Mouse (Mus musculus) left cerebral cortex, postnatal 14 days (tissue): ENCODE data around the gene A430078G23Rik. TPM values are rescaled to one million over a fixed set of nuclear protein-coding genes. Genes with fewer than 3 reads are reported as not detected.
"Not testable (repeated sequence)": the region's sequence is repeated elsewhere in the genome, so short reads cannot be mapped to it uniquely, and the experiment has no call there.

Experiments
- DNase-seq, 2 experiments: peaks; one replicate each; pipeline ENCODE4 v3.0.0; 2021 to 2022; ENCODE audit warnings: low spot score in 2 of 2, mixed read lengths in 1 of 2
- intact Hi-C: fragments of 180-260 bp; cut with DNase I; formaldehyde crosslinking; loops from one replicate; pipeline ENCODE4 v1.15.1; 2025
- long read RNA-seq, 2 experiments: library from polyadenylated mRNA; stranded (forward); transcript quantifications; one replicate each; pipeline ENCODE4 v2.0.0; 2021
- total RNA-seq, 2 experiments: library from RNA; stranded (reverse); gene quantifications; 2 replicates each; pipeline ENCODE4 v1.2.3; 2021

The A430078G23Rik gene
- total RNA-seq = not detected
- long read RNA-seq, experiment 1 = 0 reads
- long read RNA-seq, experiment 2 = 0 reads

DNA sequence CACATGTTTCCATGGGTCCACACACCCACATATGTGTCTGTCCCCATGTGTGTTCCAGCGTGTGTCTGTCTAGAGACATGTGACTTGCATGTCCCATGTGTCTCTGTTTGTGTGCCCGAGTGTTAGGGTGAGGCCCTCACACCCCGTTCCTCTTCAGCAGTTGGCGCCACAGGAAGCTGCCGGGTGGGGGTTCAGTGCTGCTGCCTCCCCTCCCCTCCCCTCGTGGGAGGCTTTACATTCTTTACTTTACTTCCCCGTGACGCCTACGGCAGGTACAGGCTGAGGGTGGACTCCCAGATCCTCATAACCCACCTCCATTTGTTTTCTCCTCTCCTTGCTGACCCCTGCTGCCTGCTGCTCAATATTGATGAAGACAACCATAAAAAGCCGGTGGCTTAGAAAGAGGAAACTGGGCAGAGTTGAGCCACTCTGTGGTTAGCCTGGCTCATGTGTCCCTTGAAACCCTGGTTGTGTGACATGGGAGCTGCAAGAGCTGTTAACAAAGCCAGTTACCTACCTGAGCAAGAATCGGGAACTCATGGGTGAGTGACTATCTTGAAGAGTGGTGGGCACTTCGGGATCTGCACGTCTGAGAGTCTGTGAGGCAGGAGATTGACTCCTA lies at the start of gene A430078G23Rik:
Gene A430078G23Rik, plus strand, starts transcription at position 227 of the 622 bp plus-strand sequence.
- no peak for DNase-seq
- intact Hi-C loops = loop anchor here (10.0 kb wide), 1 partner anchor 102 kb away; no protein-coding TSS in a partner anchor

DNA sequence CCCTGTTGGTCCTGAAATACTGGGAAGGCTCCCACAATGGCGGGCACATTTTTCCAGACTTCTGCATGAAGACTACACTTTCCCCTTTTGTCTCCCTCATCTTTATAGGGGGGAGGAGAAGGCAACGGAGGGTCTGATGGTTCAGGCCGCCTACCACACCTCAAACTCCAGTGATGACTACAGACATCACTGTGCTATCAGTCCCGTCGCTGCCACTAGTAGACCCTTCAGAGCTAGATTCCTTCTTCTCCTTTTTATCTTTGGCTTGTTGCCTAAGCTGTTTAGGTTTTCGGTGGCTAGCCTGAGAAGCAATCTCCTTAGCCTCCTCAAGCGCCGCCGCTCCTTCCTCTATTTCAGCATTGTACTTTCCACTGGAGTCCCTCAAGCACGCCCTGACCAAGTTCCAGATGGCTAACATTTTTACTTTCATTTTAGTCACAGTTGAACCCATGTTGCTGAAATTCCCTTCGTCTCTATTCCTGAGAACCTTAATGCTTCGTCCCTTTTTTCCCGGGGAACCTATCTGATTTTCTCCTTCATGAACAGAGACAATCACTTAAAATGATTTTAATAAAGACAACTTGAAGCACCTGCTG lies 44.9 kb upstream of the A430078G23Rik start:
- peak in 1 of 2 experiments; percentile 41 for DNase-seq
- intact Hi-C loops = not testable (repeated sequence)

DNA sequence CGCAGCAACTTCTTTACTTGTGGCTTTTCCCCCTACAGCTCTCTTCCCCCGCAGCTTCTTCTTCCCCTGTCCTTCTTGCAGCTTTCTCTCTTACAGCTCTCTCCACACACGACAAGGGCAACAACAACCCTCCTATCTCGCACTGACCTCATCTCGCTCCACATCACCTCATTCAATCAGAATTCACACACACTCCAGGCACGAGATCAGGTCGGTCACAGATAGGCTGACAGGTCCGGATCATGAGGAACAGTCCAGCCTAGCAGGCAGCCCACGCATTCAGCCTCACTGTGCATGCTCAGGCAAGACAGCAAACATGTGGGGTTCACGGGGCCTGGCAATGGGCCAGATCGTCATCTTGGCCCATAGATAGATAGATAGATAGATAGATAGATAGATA lies 43.6 kb upstream of the A430078G23Rik start:
- peak in 1 of 2 experiments; percentile 13 for DNase-seq
- intact Hi-C loops = no loop called here

DNA sequence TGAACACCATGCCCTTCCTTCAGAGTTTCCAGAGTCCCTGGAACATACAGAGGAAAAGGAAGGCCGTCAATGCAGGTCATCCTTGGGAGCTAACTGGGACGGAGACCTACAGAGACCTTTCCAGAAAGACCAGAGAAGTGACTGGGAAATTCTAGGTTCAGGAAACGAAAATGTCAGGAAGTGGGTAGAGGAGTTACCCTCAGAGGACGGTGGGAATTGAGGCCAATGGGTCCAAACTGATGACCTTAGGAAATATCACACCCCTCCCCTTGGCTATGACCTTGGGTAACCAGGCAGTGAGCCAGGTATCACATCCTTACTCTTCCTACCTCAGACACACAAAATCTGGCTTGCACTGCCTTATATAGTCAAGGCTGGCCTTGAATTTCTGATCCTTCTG lies 41.7 kb upstream of the A430078G23Rik start:
- DNase-seq = no peak
- intact Hi-C loops = no loop called here

DNA sequence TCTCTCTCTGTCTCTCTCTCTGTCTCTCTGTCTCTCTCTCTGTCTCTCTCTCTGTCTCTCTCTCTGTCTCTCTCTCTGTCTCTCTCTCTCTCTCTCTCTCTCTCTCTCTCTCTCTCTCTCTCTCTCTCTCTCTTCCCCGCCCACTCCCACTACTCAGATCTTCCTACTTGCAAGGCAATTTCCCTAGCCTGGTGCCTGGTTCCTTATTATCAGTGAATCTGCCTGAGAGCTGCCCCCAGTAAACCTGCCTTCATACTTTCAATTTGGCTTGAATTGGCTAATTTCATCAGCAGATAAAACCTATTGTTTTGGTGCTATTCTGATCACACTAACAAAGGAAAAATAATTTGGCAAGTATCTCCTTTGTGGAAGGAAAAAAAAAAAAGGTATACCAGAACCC lies 39.8 kb upstream of the A430078G23Rik start:
- DNase-seq, intact Hi-C loops: not testable (repeated sequence)

DNA sequence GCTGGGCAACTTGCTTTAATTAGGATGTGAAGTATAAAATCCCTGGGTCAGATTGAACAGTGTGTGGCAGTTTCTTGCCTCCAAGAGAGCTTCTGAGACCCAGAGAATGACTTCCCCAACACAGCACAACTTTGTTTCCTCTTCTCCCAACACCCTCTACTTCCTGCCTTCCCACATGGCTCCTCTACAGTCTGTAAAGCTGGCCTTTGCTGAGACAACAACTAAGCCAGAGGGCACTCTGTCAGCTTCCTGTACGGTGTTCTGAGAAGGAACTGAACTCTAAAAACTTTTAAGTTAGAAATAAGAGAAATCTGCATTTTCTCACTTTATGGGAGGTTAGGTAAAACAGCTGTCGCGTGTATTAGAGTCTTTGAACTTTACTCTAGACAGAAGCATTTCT lies 39.4 kb upstream of the A430078G23Rik start:
- no peak for DNase-seq
- intact Hi-C loops = no loop called here

DNA sequence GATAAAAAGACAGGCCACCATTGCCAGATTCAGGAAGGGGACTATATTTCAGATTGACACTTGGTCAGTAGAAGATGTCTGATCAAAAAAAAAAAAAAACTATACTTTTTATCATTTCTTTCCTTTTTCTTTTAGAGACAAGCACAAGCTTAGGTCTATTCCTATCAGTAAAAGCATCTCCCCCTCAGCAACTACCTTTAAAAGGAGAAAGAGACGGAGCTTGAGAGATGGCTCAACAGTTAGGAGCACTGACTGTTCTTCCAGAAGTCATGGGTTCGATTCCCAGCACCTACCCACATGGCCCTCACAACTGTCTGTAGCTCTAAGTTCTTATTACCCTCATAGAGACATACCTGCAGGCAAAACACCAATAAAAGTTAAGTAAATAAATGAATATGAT lies 38.9 kb upstream of the A430078G23Rik start:
- no peak for DNase-seq
- intact Hi-C loops = no loop called here

DNA sequence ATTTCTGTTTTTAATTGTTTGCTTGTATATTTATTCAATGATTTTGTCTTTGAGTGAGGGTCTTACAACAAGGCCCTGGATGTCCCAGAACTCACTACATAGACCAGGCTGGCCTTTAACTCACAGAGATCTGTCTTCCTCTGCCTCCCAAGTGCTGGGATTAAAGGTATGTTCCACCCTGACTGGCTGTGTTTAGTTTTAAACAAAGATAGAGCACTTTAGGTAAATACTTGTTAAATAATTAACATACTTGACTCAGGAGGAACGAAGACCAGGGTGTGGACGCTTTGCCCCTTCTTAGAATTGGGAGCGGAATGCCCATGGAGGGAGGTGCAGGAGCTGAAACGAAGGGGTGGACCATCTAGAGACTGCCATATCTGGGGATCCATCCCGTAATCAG lies 36.6 kb upstream of the A430078G23Rik start:
- DNase-seq = no peak
- intact Hi-C loops = no loop called here

DNA sequence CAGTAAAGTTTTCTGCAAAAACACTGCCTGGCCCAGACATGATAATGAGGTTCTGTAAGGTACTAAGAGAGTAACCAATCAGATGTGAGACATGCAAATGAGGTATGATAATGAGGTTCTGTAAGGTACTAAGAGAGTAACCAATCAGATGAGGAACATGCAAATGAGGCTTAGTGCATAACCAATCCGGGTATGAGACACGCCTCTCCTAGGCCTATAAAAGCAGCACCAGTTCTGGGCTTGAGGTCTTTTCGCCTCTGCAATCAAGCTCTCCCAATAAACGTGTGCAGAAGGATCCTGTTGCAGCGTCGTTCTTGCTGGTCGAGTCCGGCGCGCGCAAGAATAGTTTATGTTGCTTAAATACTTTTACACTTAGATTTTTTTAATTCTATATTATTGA lies 33.9 kb upstream of the A430078G23Rik start:
- DNase-seq, intact Hi-C loops: not testable (repeated sequence)

DNA sequence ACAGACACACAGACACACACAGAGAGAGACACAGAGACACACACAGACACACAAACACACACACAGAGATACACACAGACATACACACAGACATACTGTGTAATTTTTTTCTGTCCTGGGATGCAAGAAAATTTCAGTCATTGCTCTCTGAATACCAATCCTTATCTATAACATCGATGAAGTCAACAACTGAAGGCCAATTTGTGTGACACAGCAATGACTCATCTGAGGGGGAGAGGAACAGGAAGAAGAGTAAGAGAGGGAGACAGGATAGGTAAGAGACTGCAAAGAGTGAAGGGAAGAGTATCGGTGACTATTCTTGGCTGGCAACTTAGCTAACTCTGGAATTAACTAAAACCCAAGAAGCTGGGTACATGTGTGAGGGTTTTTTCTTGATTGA lies 29.0 kb upstream of the A430078G23Rik start:
- no peak for DNase-seq
- intact Hi-C loops = no loop called here

DNA sequence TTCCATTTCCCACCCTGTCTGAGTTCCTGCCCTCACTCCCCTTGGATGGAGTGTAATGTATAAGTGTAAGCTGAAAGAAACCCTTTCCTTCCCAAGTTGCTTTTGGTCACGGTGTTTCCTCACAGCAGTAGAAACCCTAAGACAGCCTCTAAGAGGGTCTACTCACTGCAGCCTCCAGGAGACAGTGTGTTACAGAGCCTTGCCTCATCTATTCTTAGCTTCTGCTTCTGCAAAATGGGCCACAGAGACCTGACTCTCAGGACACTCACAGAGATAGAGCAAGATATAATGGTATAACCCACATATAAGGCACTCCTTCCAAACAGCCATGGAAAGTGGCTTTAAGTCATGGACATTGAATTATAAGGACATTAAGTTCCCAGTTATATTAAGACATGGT lies 26.2 kb upstream of the A430078G23Rik start:
- intact Hi-C loops = no loop called here
- DNase-seq = no peak

DNA sequence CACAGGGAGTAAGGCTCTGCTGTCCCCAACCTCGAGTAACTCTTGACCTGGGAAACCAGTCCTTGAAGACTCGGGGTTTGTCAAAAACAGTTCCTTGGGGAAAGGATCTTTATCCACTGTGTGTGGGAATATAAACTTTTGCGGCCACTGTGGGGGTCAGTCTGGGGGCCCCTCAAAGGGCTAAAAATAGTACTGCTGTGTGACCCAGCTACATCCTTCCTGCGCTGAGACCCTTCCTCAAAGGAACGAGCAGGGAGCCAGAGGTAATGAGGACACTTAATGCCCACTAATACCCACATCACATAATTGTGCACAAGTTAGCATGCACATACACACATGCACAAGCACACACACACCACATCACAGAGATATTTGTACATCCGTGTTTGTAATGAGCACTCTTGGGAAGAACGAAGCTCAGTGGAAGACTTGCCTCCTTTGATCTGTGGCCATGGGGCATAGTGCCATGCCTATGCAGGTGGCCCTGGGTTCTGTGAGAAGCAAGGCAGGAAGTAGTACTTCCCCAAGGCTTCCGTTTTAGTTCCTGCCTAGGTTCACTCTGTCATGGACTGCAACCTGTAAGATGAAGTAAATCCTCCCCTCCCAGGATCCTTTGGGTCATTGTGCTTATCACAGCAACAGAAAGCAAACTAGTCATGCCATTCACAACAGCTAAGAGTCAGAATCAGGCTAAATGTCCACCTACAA lies 25.5 kb upstream of the A430078G23Rik start:
- no peak for DNase-seq
- intact Hi-C loops = no loop called here

DNA sequence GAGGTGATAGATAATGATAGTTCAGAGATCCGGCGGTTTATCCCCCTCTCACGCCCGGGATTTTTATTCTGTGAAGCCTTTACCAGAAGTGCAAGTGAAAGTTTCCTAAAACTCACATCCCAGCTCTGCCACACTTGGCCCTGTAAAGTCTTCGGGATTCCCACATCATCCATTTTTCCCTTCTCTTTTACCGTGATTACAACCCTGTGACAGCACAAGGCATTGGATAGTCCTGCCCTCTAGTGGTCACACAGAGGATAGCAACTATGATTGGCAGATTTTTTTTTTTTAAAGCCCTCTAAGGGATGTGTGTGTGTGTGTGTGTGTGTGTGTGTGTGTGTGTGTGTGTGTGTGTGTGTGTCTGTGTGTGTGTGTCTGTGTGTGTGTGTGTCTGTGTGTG lies 22.6 kb upstream of the A430078G23Rik start:
- intact Hi-C loops = loop anchor here (10.0 kb wide), 1 partner anchor 146 kb away; no protein-coding TSS in a partner anchor
- peak; percentile 66 to 73 for DNase-seq

DNA sequence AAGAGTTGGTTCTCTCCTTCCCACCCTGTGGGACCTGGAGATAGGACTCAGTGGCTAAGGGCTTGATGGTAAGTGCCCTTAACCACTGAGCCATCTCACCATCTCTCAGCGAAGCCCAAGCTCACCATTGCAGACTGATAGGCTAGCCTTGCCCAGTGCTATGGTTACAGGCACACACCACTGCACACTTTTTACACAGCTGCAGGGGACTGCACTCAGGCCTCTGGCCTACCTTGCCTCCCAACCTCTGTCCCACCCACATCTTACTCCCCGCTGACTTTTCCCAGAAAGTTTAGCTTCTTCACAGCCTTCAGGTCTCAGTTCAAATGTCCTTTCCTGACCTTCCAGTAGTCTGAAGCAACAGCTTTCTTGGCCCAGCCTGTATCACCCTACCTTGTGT lies 21.5 kb upstream of the A430078G23Rik start:
- intact Hi-C loops = loop anchor here (10.0 kb wide), 1 partner anchor 147 kb away; no protein-coding TSS in a partner anchor
- no peak for DNase-seq

DNA sequence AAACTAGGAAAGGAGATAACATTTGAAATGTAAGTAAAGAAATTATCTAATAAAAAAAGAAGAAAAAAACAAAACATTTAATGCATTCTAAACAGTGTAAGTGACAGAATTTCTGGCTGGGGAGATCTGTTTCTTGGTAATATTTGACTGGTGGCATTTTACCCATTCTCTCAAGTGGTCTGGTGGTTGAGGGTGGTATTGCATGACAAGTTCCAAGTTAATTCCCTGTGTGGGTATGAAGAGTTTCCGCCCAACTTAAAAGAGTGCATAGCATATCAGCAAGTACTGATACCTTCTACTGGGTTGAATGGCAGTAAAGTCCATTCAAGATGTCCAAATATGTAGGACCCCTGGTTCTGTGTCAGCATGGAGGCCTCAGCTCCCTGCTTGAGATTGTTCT lies 17.3 kb upstream of the A430078G23Rik start:
- DNase-seq = no peak
- intact Hi-C loops = loop anchor here (10.0 kb wide), 1 partner anchor 151 kb away; no protein-coding TSS in a partner anchor

DNA sequence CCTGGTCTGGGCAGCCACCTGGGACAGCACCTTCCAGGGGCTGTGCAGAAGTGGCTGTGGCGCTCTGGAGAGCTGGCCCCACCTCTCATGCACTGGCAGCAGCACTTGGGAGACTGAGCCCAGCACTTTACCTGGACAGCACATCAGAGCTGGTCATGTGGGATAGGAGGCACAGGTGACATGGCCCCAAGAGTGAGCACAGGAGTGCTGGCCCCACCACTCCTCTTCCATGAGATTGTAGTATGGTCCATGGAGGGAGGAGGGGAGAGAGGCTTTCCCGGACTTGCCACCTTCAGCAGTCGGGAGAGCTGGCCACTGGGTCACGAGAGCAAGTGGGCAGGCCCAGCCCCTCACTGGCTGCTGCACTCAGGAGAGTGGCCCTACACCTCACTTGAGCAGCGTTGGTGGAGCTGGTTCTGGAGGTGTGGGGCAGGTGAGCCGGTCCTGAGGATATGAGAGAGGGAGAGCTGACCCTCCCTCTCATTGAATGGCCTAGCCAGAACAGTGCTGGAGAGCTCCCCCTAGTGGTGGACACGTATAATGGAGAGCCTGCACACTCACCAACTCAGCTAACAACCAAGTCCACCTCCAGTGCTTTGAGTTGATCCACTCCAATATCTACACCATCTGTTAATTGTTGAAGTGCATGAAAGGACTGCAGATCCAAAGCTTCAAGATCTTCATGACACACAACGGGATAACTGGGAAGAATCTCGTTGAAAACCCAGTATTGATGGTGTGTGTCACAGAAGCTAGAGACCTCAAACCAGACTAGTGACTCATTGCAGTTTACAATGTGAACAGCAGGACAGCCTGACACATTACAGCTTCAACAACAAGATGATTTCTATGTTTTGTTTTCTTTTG lies 16.3 kb upstream of the A430078G23Rik start:
- DNase-seq = peak in 1 of 2 experiments; percentile 24
- intact Hi-C loops = loop anchor here (10.0 kb wide), 1 partner anchor 152 kb away; no protein-coding TSS in a partner anchor

DNA sequence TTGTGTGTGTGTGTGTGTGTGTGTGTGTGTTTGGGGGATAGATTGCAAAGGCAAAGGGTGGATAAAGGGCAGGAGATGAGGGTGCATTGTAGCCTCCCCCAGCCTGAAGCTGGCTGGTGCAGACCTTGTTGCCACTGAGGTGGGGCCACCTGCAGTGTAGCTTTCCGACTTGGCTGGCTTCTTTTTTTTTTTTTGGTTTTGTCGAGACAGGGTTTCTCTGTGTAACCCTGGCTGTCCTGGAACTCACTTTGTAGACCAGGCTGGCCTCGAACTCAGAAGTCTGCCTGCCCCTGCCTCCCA lies 15.7 kb upstream of the A430078G23Rik start:
- not testable (repeated sequence) for DNase-seq

DNA sequence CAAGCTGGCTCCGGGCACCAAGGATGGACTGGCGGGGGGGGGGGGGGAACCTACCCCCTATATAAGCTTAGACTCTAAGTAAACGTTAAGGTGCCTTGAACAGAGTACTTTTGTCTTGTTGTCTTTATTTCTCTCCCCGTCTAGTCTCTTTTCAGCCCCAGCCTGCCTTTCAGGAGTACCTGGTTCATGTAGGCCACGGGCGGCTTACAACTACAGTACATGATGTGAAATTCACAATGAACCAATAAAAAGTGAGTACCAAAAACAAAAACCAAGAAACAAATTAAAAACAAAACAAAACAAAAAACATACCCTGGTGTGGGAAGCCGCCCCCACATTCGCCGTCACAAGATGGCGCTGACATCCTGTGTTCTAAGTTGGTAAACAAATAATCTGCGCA lies 15.2 kb upstream of the A430078G23Rik start:
- intact Hi-C loops = loop anchor here (10.0 kb wide), 1 partner anchor 153 kb away; no protein-coding TSS in a partner anchor
- DNase-seq = no peak

More for the DNA sequence above, 15.7 kb upstream of the A430078G23Rik start:
- intact Hi-C loops = loop anchor here (10.0 kb wide), 1 partner anchor 153 kb away; no protein-coding TSS in a partner anchor

DNA sequence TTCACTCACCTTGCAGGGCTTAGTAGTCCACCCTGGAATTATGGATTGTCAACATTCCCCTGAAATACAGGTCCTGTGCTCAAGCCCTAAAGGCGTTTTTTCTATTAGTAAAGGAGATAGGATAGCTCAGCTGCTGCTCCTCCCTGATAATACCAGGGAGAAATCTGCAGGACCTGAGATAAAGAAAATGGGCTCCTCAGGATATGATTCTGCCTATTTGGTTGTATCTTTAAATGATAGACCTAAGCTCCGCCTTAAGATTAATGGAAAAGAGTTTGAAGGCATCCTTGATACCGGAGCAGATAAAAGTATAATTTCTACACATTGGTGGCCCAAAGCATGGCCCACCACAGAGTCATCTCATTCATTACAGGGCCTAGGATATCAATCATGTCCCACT lies 12.5 kb upstream of the A430078G23Rik start:
- intact Hi-C loops, DNase-seq: not testable (repeated sequence)
